Mouse (Mus musculus) hindbrain, embryonic 10.5 days (tissue): Measurements from ENCODE around the gene Bphl. TPM values are rescaled to one million over a fixed set of nuclear protein-coding genes. Genes with fewer than 3 reads are reported as not detected.

Experiments
- DNase-seq: peaks from one replicate; pipeline ENCODE4 v3.0.0-alpha.2; 2017; ENCODE audit warnings: low spot score
- H3K27ac ChIP-seq: fragments of 300-500 bp; sonication (generic); 2 replicates; pipeline ENCODE4 v1.5.1; 2016; ENCODE audit warnings: mild to moderate bottlenecking, moderate library complexity
- H3K27me3 ChIP-seq: fragments of 300-500 bp; sonication (generic); 2 replicates; pipeline ENCODE4 v1.6.1; 2016; ENCODE audit warnings: mild to moderate bottlenecking; ENCODE audit not compliant: poor library complexity, insufficient read depth, severe bottlenecking
- H3K36me3 ChIP-seq: fragments of 300-500 bp; sonication (generic); 2 replicates; pipeline ENCODE4 v1.6.1; 2016; ENCODE audit warnings: mild to moderate bottlenecking, moderate library complexity
- H3K4me1 ChIP-seq: fragments of 300-500 bp; sonication (generic); replicated peaks from 2 replicates; pipeline ENCODE4 v1.6.1; 2016; ENCODE audit warnings: mild to moderate bottlenecking
- H3K4me3 ChIP-seq: fragments of 300-500 bp; sonication (generic); 2 replicates; pipeline ENCODE4 v1.5.1; 2016; ENCODE audit warnings: mild to moderate bottlenecking, moderate library complexity
- H3K9me3 ChIP-seq: fragments of 300-500 bp; sonication (generic); 2 replicates; pipeline ENCODE4 v1.6.1; 2016; ENCODE audit warnings: mild to moderate bottlenecking, moderate library complexity
- WGBS: fragments of 180-500 bp; shearing (Covaris S2); methylation state at CpG from one replicate; pipeline ENCODE4 v1.1.7; 2016; 5-methylcytosine and 5-hydroxymethylcytosine counted together
- polyA plus RNA-seq: library from polyadenylated mRNA; unstranded; fragments of >200 nt; fragmentation: Nextera tagmentation; extraction: Ambion mirVana; gene quantifications from 2 replicates; pipeline ENCODE4 v1.2.1, GENCODE M21; 2016

Gene Bphl
- polyA plus RNA-seq, 1 experiment from 2014 or later = 33.1 TPM

- no peaks in the 10 kb centered on the region for H3K9me3 ChIP-seq
- H3K4me3 ChIP-seq = no peak overlapping the region
- DNase-seq = no peak
- H3K36me3 ChIP-seq = peaks cover 45% of the 10 kb centered on the region
- 82% methylated on average over 4 of the region's 4 CpGs for WGBS
- H3K4me1 ChIP-seq = peaks cover 15% of the 10 kb centered on the region; the same call in 1 of the 2 replicates
- H3K27ac ChIP-seq = no peak overlapping the region
- no peaks in the 10 kb centered on the region for H3K27me3 ChIP-seq
These were observed 82.0 kb downstream of the Bphl start for GRCm38 (mm10) chr13:34119406-34119805.

GRCm38 (mm10) chr13:34120536-34120935 is 83.1 kb downstream of the Bphl start:
- Histone ChIP-seq H3K9me3 (no peaks in the 10 kb centered on the region), H3K4me1 (peaks cover 26% of the 10 kb centered on the region), H3K27ac (no peak overlapping the region), H3K36me3 (peaks cover 56% of the 10 kb centered on the region), H3K4me3 (no peak overlapping the region), H3K27me3 (no peaks in the 10 kb centered on the region)
- WGBS = 95% methylated on average over 2 of the region's 2 CpGs
- DNase-seq = no peak

Other genes starting within 250 kb of the Bphl start
- gene Serpinb6e, start 194.2 kb upstream of the Bphl start, polyA plus RNA-seq = not detected in 2 replicates
- gene Serpinb6c, start 131.9 kb upstream of the Bphl start, polyA plus RNA-seq = not detected in 2 replicates
- gene Nqo2, start 72.9 kb upstream of the Bphl start, polyA plus RNA-seq = 19.2 and 26.2 TPM in 2 replicates
- 7.3 and 10.0 TPM in 2 replicates for gene Ripk1, start 35.2 kb upstream of the Bphl start, polyA plus RNA-seq
- gene Serpinb6a, start 34.8 kb upstream of the Bphl start, polyA plus RNA-seq = 28.3 and 35.5 TPM in 2 replicates
- gene Tubb2a, start 40.4 kb downstream of the Bphl start, polyA plus RNA-seq = 202 and 435 TPM in 2 replicates
- 187 and 370 TPM in 2 replicates for gene Tubb2b, start 92.9 kb downstream of the Bphl start, polyA plus RNA-seq
- gene Psmg4, start 125.4 kb downstream of the Bphl start, polyA plus RNA-seq = 115 and 116 TPM in 2 replicates